Mouse (Mus musculus): ENCODE results near the gene Arx. TPM values are rescaled to one million over a fixed set of nuclear protein-coding genes. Genes with fewer than 3 reads are reported as not detected.

The Arx gene
- 0.10 and 0.36 TPM in 2 replicates for polyA plus RNA-seq (2016; fragmentation: Nextera tagmentation; extraction: Ambion mirVana)

DNA sequence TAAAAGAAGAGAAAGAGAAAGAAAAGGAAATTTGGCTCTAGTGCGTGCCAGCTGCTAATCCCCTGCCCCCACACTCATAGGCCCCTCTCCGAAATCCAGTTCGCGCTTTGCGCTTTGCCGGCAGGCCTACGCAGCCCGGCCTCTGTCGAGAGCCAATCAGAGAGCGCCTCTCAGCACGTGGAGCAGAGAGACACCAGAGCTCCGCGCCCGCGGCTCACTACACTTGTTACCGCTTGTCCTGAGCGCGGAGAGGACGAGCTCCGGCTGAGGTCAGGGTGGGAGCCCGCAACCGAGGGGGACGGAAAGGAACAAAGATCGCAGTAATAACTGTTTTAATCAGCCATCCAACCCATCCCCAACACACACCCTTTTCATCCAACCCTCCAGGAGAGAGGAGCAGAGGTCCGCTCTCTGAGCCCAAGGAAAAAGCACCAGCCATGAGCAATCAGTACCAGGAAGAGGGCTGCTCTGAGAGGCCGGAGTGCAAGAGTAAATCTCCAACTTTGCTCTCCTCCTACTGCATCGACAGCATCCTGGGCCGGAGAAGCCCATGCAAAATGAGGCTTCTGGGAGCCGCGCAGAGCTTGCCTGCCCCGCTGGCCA lies at the start of gene Arx:
TSS of gene Arx (plus strand) at position 155 of the 603 bp plus-strand sequence.
- Histone ChIP-seq H3K4me3 (no peak within 1 kb of the TSS), H3K36me3 (no peaks in the 10 kb centered on the region), H3K27ac (no peak within 1 kb of the TSS), H3K4me2 (no peak within 1 kb of the TSS), H3K9ac (no peak within 1 kb of the TSS), H3K27me3 (replicated peaks) (peaks cover 95% of the 10 kb centered on the region), H3K9me3 (replicated peaks) (no peaks in the 10 kb centered on the region), H3K4me1 (no peaks in the 10 kb centered on the region)
- peak; percentile 64; the same call in 1 of the 2 replicates for ATAC-seq
- whole genome bisulfite sequencing (ENCODE audit: insufficient replicate concordance), result 15% methylated on average over 31 of the region's 31 CpGs

DNA sequence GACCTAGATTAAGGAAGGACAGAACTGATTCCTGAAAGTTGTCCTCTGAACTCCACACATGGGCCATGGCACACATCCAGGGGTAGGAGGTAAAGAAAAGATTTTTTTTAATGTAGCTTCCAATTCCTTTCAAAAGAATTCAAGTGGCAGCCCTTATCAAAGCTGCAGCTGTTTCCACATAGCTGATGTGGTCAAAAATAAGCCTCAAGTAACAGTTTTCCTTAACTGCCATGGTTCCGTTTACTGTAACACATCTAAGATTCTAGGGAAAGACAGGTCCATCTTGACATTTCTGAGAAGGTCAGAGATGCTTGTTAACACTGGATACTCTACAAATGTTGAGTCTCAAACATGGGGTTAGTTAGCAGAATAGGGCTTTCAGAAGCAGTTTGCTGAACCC lies 34.9 kb upstream of the Arx start:
- Histone ChIP-seq H3K4me3 (no peak overlapping the region), H3K9ac (no peak overlapping the region), H3K9me3 (replicated peaks) (no peaks in the 10 kb centered on the region), H3K4me2 (no peak overlapping the region), H3K27ac (no peak overlapping the region), H3K4me1 (no peaks in the 10 kb centered on the region), H3K27me3 (replicated peaks) (no peaks in the 10 kb centered on the region), H3K36me3 (no peaks in the 10 kb centered on the region)
- ATAC-seq, result no peak
- WGBS (ENCODE audit: insufficient replicate concordance), result 42% methylated on average over 1 of the region's 1 CpGs

DNA sequence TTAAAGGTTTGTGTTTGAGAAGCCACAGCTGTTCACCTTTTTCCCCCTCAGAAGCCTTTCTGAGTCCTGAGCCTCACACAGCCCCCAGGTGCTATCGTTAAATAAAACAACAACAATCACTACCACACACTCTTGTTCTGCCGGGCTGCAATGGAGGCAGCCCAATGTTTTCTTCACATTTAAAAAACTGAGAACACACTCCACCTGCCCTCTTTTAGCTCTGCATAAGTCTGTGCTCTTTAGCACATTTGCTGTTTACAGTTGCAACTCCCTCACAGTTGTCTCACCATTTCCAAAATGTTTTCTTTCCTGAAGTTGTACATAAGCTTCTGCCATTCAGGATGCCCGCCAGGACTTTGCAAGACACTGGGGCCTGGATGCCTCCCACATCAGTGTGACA lies 10.6 kb upstream of the Arx start:
- Histone ChIP-seq H3K36me3 (no peaks in the 10 kb centered on the region), H3K4me3 (no peak overlapping the region), H3K9ac (no peak overlapping the region), H3K9me3 (replicated peaks) (no peaks in the 10 kb centered on the region), H3K4me1 (no peaks in the 10 kb centered on the region), H3K27ac (no peak overlapping the region), H3K4me2 (no peak overlapping the region), H3K27me3 (replicated peaks) (peaks cover 44% of the 10 kb centered on the region)
- WGBS (ENCODE audit: insufficient replicate concordance), result 46% methylated on average over 3 of the region's 3 CpGs
- ATAC-seq, result no peak

DNA sequence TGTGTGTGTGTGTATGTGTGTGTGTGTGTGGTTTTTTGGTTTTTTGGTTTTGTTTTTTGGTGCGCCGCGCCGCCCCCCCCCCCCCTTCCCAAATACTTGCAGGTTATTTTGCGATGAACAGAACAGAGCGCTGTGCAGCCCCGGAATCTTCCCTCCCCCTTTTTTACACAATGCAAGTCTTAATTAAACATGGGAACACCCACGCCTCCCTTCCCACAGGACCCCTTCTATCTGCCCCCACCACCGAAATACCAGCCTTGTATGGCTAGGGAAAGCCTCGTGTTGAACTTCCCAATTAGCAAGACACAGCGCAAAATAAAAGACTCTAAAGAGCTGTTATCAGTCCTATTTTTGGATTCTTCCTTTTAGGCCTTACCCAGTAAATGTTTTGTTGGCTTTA lies 6.3 kb upstream of the Arx start:
- no peak for ATAC-seq
- Histone ChIP-seq H3K9ac (no peak overlapping the region), H3K27me3 (replicated peaks) (peaks cover 81% of the 10 kb centered on the region), H3K4me3 (no peak overlapping the region), H3K4me2 (no peak overlapping the region), H3K36me3 (no peaks in the 10 kb centered on the region), H3K4me1 (no peaks in the 10 kb centered on the region), H3K9me3 (replicated peaks) (no peaks in the 10 kb centered on the region), H3K27ac (no peak overlapping the region)
- 24% methylated on average over 8 of the region's 11 CpGs for WGBS (ENCODE audit: insufficient replicate concordance)

DNA sequence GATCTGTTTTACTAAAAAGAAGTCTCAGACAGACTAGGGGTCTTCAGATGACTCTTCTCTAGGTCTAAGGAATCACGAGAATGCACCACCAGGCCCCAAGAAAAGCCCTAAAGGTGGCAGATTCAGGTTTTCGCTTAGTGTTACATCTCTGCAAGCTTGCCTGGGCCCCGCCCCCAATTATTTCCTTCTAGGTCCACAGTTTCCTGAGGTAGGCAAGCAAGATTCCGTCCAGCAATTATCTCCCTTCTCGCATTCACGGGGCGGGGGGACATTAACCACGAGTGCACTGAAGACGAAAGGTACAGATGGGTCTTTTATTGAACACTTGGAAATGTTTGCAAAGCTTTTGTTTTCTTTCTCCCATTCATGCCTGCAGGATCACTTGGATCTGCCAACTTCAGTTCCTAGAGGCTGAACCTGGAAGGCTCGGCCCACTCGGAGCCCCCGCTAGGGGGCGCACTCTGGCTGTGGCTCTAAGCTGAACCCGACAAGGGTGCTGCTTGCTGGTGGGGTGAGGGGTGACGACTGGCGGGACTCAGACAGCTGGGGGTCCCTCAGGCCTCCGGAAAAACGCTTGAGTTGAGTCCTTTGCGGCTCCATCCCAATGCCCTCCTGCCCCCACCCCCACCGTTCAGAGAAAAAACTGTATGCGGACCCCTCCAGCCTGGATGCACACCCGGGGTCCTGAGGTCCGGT lies 5.1 kb upstream of the Arx start:
- H3K9me3 ChIP-seq (replicated peaks), result no peaks in the 10 kb centered on the region
- no peak overlapping the region for H3K9ac ChIP-seq
- peak; percentile 47; the same call in 1 of the 2 replicates for ATAC-seq
- no peaks in the 10 kb centered on the region for H3K36me3 ChIP-seq
- no peaks in the 10 kb centered on the region for H3K4me1 ChIP-seq
- no peak overlapping the region for H3K27ac ChIP-seq
- H3K4me3 ChIP-seq, result peak overlapping the region; percentile 0; the same call in 1 of the 2 replicates
- WGBS (ENCODE audit: insufficient replicate concordance), result 6% methylated on average over 22 of the region's 23 CpGs
- H3K27me3 ChIP-seq (replicated peaks), result peaks cover 83% of the 10 kb centered on the region
- H3K4me2 ChIP-seq, result peak overlapping the region; percentile 37

DNA sequence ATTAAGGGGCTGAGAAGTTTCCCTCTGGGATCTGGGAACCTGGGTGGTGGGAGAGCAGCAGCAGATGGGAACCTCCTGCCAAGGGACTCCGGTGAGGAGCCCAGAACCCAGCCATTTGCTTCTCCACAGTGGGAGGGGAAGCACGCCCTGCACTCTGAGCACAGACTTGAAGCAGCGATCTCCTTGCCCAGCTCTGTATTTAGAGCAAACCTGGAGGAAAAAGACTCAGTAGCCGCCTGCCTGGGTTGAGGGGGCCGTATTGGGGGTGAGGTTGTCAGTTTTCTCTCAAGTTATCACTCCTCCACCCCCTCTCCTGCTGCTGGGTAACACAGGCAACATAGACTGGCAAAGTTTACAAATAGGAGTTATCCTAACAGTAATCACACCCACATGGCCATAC lies 4.5 kb upstream of the Arx start:
- Histone ChIP-seq H3K9me3 (replicated peaks) (no peaks in the 10 kb centered on the region), H3K4me3 (peak overlapping the region; percentile 0; the same call in 1 of the 2 replicates), H3K4me2 (peak overlapping the region; percentile 37), H3K9ac (no peak overlapping the region), H3K36me3 (no peaks in the 10 kb centered on the region), H3K4me1 (no peaks in the 10 kb centered on the region), H3K27me3 (replicated peaks) (peaks cover 86% of the 10 kb centered on the region), H3K27ac (no peak overlapping the region)
- WGBS (ENCODE audit: insufficient replicate concordance), result 5% methylated on average over 5 of the region's 5 CpGs
- ATAC-seq, result no peak

DNA sequence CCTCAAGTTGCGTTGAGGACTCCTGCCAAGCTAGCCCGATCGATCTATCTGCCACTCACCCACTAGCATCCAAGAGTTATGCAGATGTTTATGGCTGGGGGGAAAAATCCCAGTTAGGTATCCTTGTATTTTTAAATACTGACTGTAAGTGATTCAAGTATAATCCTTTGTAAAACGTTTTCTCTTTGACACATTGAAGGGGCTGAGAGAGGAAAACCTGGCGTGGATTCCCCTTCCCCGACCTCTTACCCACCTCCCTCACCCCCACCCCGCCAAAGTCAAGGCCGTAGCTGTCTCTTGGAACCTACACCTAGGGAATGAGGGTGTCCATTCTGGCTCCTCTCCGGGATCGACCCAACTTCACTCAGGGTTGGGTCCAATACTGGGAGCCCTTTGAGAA lies 1.2 kb upstream of the Arx start:
- ATAC-seq, result no peak
- Histone ChIP-seq H3K4me2 (no peak overlapping the region), H3K4me3 (no peak overlapping the region), H3K4me1 (no peaks in the 10 kb centered on the region), H3K27me3 (replicated peaks) (peaks cover 93% of the 10 kb centered on the region), H3K9me3 (replicated peaks) (no peaks in the 10 kb centered on the region), H3K36me3 (no peaks in the 10 kb centered on the region), H3K9ac (no peak overlapping the region), H3K27ac (no peak overlapping the region)
- WGBS (ENCODE audit: insufficient replicate concordance), result 15% methylated on average over 10 of the region's 10 CpGs

DNA sequence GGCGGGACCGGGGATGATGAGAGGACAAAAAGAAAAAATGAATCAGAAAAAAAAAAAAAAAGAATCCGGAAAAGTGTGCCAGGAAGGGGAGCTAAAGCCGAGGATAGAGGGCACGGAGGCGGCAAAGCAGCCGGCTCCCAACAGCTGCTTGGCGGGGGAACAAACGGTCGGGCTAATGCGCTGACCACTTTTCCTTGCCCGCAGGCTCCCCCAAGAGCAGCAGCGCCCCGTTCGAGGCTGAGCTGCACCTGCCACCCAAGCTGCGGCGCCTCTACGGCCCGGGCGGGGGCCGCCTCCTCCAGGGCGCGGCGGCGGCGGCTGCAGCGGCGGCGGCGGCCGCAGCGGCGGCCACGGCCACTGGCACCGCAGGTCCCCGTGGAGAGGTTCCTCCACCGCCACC lies 2.1 kb downstream of the Arx start:
- ATAC-seq, result no peak
- H3K9me3 ChIP-seq (replicated peaks), result no peaks in the 10 kb centered on the region
- no peaks in the 10 kb centered on the region for H3K4me1 ChIP-seq
- H3K9ac ChIP-seq, result no peak overlapping the region
- peak overlapping the region; percentile 56 for H3K4me2 ChIP-seq
- H3K36me3 ChIP-seq, result no peaks in the 10 kb centered on the region
- H3K27me3 ChIP-seq (replicated peaks), result peaks cover 96% of the 10 kb centered on the region
- peak overlapping the region; percentile 37 for H3K4me3 ChIP-seq
- H3K27ac ChIP-seq, result no peak overlapping the region
- WGBS (ENCODE audit: insufficient replicate concordance), result 5% methylated on average over 20 of the region's 37 CpGs

DNA sequence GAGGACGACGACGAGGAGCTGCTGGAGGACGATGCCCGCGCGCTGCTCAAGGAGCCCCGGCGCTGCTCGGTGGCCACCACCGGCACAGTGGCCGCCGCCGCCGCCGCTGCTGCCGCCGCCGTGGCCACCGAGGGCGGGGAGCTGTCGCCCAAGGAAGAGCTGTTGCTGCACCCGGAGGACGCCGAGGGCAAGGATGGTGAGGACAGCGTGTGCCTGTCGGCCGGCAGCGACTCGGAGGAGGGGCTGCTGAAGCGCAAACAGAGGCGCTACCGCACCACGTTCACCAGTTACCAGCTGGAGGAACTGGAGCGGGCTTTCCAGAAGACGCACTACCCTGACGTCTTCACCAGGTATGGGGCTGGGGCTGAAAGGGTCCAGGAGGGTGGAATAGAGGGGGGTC lies 2.8 kb downstream of the Arx start:
- 15% methylated on average over 18 of the region's 37 CpGs for WGBS (ENCODE audit: insufficient replicate concordance)

DNA sequence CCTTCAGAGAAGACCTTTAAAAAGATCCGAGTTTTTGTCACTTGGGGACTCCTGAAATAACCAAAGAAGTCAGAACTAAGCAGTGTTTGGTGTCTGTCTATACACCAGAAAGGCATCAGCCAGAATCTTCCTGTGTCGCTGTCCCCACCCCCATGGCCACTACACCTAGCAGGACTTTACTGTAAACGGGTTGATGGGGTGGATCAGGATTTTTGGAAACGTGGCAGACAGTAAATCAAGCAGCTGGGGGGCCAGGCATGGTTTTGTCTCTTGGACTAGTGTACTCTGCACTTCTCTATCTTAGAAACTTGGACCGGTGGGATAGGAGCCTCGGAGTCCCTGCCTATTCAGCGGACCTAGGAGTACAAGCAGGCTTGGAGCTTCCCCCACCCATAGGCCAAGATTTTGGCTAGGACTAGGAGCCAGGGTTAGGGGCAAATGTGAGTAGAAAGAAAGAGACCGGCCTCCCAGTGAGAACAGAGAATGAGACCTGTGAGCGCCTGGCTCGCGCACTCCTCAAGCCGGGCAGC lies 3.7 kb downstream of the Arx start:
- H3K9ac ChIP-seq, result no peak overlapping the region
- no peaks in the 10 kb centered on the region for H3K36me3 ChIP-seq
- WGBS (ENCODE audit: insufficient replicate concordance), result 8% methylated on average over 12 of the region's 12 CpGs
- no peaks in the 10 kb centered on the region for H3K4me1 ChIP-seq
- no peak for ATAC-seq
- H3K4me3 ChIP-seq, result no peak overlapping the region
- no peak overlapping the region for H3K27ac ChIP-seq
- peaks cover 100% of the 10 kb centered on the region for H3K27me3 ChIP-seq (replicated peaks)
- no peak overlapping the region for H3K4me2 ChIP-seq
- H3K9me3 ChIP-seq (replicated peaks), result no peaks in the 10 kb centered on the region

More for the DNA sequence above, 2.8 kb downstream of the Arx start:
- Histone ChIP-seq H3K9ac (no peak overlapping the region), H3K27me3 (replicated peaks) (peaks cover 100% of the 10 kb centered on the region), H3K4me3 (peak overlapping the region; percentile 37), H3K4me1 (no peaks in the 10 kb centered on the region), H3K27ac (no peak overlapping the region), H3K4me2 (peak overlapping the region; percentile 56), H3K36me3 (no peaks in the 10 kb centered on the region), H3K9me3 (replicated peaks) (no peaks in the 10 kb centered on the region)
- no peak for ATAC-seq

DNA sequence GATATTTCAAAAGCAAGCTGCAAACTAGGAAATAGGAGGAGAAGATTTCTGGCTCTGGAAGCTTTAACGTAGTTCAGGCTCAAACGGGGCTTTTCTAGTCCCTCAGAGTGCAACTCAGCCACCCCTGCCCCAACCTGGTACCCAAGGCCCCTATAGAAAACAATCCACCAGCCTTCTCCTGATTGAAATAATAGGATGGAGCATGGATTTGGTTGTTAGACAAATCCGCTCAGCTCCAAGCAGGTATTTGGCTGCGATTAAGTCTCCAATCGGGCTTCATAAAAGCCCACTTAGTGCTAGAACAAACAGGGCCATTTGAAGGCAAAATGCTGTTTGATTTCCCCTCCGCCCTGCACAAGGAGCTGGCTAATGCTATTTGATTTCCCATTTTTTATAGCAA lies 5.8 kb downstream of the Arx start:
- Histone ChIP-seq H3K9ac (no peak overlapping the region), H3K4me1 (no peaks in the 10 kb centered on the region), H3K9me3 (replicated peaks) (no peaks in the 10 kb centered on the region), H3K4me3 (no peak overlapping the region), H3K4me2 (no peak overlapping the region), H3K36me3 (no peaks in the 10 kb centered on the region), H3K27ac (no peak overlapping the region), H3K27me3 (replicated peaks) (peaks cover 100% of the 10 kb centered on the region)
- ATAC-seq, result no peak
- 16% methylated on average over 6 of the region's 6 CpGs for WGBS (ENCODE audit: insufficient replicate concordance)

DNA sequence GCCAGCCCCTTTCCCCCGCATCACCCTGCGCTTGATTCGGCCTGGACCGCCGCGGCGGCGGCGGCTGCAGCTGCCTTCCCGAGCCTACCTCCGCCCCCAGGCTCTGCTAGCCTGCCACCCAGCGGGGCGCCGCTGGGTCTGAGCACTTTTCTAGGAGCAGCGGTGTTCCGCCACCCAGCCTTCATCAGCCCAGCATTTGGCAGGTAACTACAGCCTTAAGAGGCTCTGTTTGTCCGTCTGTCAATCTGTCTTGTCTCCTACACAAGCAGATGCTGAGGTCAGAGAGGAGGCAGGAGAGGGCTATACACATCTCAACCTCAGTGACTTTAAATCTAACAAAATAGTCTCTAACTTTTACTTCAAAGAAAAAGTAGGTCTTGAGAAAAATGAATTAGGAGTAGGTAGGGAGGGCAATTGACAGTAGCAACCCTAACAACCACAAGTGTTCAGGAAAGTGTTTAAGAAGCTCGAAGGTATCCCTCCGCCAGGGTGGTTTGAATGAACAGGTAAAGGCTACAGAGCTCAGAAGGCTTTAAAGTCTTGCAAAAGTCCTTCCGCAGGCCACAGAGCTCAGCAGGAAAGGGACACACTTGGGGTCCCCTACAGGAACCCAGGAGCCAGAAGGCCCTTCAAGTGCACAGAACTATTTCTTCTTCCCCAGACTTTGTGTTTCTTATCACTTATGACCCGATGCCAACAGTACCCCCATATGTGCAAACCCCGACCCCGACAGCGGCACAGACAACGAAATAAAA lies 8.7 kb downstream of the Arx start:
- 11% methylated on average over 25 of the region's 25 CpGs for WGBS (ENCODE audit: insufficient replicate concordance)
- no peak overlapping the region for H3K4me3 ChIP-seq
- H3K9me3 ChIP-seq (replicated peaks), result no peaks in the 10 kb centered on the region
- no peak for ATAC-seq
- H3K27ac ChIP-seq, result no peak overlapping the region
- no peak overlapping the region for H3K4me2 ChIP-seq
- H3K27me3 ChIP-seq (replicated peaks), result peaks cover 98% of the 10 kb centered on the region
- no peak overlapping the region for H3K9ac ChIP-seq
- H3K36me3 ChIP-seq, result no peaks in the 10 kb centered on the region
- H3K4me1 ChIP-seq, result no peaks in the 10 kb centered on the region
